Mouse (Mus musculus) left cerebral cortex, adult 11 months (tissue): ENCODE results near the gene Zfp78.

Experiments used
- DNase-seq: peaks from one replicate; pipeline ENCODE4 v3.0.0; 2022; ENCODE audit warnings: low spot score

Zfp78 gene

GRCm38 (mm10) chr7:6388971-6389370 is 25.9 kb downstream of the Zfp78 start:
- no peak for DNase-seq

DNA sequence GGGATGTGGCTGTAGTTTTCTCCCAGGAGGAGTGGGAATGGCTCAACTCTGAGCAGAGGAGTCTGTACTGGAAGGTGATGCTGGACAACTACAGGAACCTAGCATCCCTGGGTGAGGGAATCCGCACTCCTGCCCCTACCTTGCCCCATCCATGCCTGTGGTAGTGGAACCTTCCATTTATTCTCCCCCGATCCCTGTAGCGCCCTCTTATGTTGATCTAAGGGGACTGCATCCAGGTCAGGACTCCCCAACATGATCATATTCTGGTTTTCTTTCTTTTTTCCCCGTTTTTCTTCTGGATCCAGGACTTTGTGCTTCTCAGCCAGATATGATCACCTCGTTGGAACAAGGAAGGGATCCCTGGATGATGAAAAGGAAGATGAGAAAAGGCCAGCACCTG is 26.4 kb downstream of the Zfp78 start:
- DNase-seq = no peak

DNA sequence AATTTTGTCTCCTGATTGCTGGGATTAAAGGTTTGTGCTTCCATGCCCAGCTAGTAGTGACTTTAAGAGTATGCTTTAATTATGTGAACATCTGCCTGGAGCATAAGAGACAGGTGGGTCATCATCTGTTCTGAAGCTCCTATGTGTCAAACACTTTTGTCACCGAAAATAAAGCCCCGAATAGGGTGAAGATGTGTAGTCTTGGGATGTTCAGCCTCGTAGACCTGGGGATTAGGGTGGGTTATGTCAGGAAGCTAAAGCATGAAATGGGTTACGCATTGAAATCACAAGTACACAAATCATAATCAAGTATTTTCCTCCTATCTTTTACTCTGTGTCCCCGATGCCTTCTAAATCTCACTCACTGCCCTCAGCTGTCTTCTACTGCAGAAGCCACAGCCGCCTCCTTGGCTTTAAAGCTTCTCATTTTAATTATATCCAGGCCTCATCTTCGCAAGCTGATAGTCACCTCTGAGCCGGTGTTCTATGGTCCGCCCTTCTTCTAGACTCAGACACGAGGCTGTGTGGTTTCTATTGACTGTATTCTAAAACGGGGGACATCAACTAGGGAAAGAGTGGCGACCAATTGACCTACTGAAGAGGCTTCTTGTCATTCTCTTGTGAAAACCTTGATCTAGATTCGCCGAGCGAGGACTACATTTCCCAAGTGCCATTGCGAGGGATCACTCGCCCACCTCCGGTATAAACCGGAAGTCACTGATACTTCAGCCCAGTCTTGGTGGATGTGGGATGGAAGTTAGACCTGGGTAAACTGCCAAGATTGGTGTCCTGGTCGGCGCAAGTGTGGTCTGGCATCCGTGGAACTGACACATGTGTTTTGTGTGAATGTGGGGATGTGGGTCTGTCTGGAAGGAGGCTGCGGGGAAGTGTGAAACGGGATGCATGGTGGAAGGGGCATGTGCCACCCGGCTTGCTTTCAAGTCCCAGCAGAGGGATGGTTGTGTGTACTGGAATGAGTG is 35.2 kb downstream of the Zfp78 start, which contains the start of gene Smim17:
TSS of gene Smim17 (plus strand) at position 720 of the 980 bp plus-strand sequence.
- DNase-seq = peak; percentile 69

DNA sequence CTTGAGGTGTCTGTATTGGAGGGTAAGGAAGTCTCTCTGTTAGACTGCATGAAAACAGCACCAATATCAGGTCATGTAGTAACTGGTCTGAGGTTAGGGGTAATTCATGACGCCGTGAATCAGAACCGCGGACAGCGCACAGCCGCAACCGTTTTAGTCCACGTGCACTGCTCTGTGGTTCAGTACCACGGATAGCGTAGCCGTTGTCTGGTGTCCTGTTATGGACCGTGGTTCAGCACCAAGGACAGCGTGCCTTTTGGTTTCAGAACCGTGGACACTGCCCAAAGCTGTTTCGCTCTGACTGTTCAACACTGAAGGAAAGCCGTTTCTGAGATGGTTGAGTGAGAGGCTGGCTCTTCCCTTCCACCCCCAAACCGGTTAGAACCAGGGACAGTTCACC is 47.0 kb downstream of the Zfp78 start, which contains the start of gene Gm20715:
TSS of gene Gm20715 (plus strand) at position 235 of the 400 bp plus-strand sequence.
- peak; percentile 51 for DNase-seq

DNA sequence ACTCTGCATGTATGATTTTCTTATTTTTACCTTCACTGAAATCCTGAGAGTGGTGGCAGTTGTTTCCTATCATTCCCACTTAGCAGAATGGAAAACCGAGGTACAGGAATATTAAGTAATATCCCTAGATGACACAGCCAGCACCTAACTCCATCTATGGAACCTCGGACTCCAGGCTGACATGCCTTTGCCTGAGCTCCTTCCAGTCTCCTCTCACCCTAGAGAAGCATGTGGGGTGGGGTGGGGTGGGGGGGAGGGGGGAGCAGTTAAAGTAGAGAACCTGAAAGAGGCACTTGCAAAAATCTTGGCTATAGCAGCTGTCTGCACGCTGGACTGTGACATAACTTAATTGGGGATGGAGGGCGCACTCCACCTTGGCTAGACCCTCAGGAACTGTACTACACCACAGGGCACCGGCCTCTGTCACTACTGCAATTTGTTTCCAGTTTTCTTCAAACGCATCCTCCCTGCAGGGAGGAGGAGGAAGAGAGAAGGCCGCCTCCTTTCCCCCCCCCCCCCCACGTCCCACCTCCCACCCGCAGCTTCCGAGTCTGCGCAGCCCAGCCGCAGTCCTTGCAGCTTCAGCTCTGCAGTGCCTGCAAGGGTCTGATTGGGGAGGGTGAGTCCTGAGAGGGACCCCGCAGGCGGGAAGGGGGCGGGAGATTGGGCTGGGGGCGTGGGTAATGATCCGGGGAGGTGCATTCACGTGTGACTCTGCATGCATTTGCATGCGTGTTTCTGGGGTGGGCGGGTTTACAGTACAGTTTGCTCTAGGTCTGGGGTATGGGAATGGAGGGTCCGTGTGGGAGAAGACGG is 51.8 kb downstream of the Zfp78 start:
- DNase-seq = no peak

DNA sequence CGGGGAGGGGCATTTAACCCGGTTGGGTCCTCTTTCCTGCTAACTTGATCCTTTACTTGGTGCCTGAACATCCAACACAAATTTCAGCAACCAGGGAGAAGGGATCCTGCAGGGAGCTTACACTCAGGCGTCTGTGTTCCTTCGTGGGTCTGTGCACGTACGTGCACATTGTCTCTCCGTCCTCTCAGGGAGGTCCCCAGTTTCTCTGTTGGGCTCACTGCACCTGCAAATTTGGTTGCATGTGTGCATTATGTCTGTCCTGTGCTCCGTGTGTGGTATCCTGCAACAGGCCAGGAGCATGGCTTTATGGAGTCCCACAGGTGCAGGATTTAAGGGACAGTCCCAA is 52.3 kb downstream of the Zfp78 start:
- DNase-seq = no peak

DNA sequence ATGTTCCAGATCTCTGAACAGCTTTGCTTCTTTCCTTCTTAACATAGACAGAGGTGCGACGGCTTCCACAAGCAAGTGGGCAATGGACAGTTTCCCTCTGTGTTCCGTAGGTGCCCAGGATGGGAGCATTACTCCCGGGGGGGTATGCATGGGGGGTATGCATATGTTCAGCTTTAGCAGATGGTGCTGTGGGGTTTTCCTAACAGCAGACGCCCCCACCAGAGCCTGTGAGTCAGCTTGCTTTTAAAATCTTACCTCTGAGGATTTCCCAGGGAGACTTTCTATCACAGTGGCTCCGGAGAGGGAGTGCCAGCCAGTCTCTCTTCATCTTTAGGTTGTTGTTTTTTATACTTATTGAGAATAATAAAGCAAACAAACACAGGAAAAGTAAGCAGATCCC is 56.8 kb downstream of the Zfp78 start:
- DNase-seq = no peak

DNA sequence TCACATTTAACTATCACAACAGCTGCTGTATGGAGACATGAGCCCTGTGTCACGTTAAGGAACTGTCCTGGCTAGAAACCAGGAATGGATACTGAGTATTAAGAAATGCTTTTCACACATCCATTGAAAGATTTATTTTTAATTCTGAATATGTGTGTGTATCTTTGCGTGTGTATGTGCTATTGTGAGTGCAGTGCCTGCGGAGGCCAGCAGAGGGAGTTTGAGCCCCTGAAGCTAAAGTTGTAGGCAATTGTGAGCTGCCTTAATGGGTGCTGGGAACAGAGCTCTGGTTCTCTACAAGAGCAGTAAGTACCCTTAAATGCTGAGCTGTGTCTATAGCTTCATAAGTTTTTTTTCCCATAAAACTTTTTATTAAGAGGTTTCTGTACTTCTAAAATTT is 66.3 kb downstream of the Zfp78 start:
- DNase-seq = no peak

GRCm38 (mm10) chr7:6430342-6430741 is 67.3 kb downstream of the Zfp78 start:
- no peak for DNase-seq
